Mouse (Mus musculus) right cerebral cortex, postnatal 4 days (tissue): ENCODE measurements around the gene Pamr1.
A peak's percentile ranks its signal among the peaks of the same experiment; 100 is the strongest.

ENCODE experiments used
- DNase-seq: peaks from one replicate; pipeline ENCODE4 v3.0.0-alpha.2; 2022

Gene Pamr1

GRCm38 (mm10) chr2:102600516-102600915, 50.7 kb downstream of the Pamr1 start:
- no peak for DNase-seq

GRCm38 (mm10) chr2:102610485-102610884, 60.7 kb downstream of the Pamr1 start:
- DNase-seq, result no peak

GRCm38 (mm10) chr2:102616637-102617036, 66.8 kb downstream of the Pamr1 start:
- no peak for DNase-seq

- DNase-seq, result no peak
These were observed 71.1 kb downstream of the Pamr1 start for GRCm38 (mm10) chr2:102620744-102621429.

- DNase-seq, result no peak
These were observed 72.4 kb downstream of the Pamr1 start for GRCm38 (mm10) chr2:102622176-102622575.

GRCm38 (mm10) chr2:102622943-102623342, 73.1 kb downstream of the Pamr1 start:
- no peak for DNase-seq

- no peak for DNase-seq
These were observed 74.7 kb downstream of the Pamr1 start for GRCm38 (mm10) chr2:102624538-102624937.

- DNase-seq, result no peak
These were observed 82.5 kb downstream of the Pamr1 start for GRCm38 (mm10) chr2:102632361-102632760.

GRCm38 (mm10) chr2:102634010-102634409, 84.2 kb downstream of the Pamr1 start:
- DNase-seq, result no peak

- DNase-seq, result no peak
These were observed 85.8 kb downstream of the Pamr1 start for GRCm38 (mm10) chr2:102635523-102636060.

GRCm38 (mm10) chr2:102636116-102636600, 86.3 kb downstream of the Pamr1 start:
- DNase-seq, result no peak

GRCm38 (mm10) chr2:102638140-102638539, 88.3 kb downstream of the Pamr1 start:
- no peak for DNase-seq

- DNase-seq, result no peak
These were observed 88.9 kb downstream of the Pamr1 start for GRCm38 (mm10) chr2:102638690-102639089.

- DNase-seq, result no peak
These were observed 99.2 kb downstream of the Pamr1 start for GRCm38 (mm10) chr2:102648845-102649500.

- DNase-seq, result no peak
These were observed 100.5 kb downstream of the Pamr1 start for GRCm38 (mm10) chr2:102650322-102650721.

GRCm38 (mm10) chr2:102655966-102656725, 106.3 kb downstream of the Pamr1 start:
- DNase-seq, result no peak

- DNase-seq, result peak; percentile 25
These were observed 107.9 kb downstream of the Pamr1 start for GRCm38 (mm10) chr2:102657726-102658125.

- peak; percentile 41 for DNase-seq
These were observed 108.4 kb downstream of the Pamr1 start, which contains the start of gene Slc1a2 for GRCm38 (mm10) chr2:102658163-102658660. Gene Slc1a2 (plus strand): TSS chr2:102658659.

- peak; percentile 72 for DNase-seq
These were observed 109.1 kb downstream of the Pamr1 start for GRCm38 (mm10) chr2:102658661-102659520.

GRCm38 (mm10) chr2:102659521-102659830, 109.7 kb downstream of the Pamr1 start:
- peak; percentile 51 for DNase-seq

- DNase-seq, result no peak
These were observed 111.2 kb downstream of the Pamr1 start for GRCm38 (mm10) chr2:102661052-102661451.

- DNase-seq, result no peak
These were observed 113.1 kb downstream of the Pamr1 start for GRCm38 (mm10) chr2:102662911-102663310.
